Mouse (Mus musculus) adrenal gland, postnatal 10 days (tissue): ENCODE results near the gene Il6ra. TPM values are rescaled to one million over a fixed set of nuclear protein-coding genes. Genes with fewer than 3 reads are reported as not detected.

ENCODE experiments used
- DNase-seq: peaks from one replicate; pipeline ENCODE4 v3.0.0; 2021; ENCODE audit warnings: mixed read lengths
- total RNA-seq, 2 experiments: library from RNA; stranded (reverse); gene quantifications; 2 replicates each; pipeline ENCODE4 v1.2.3; 2021

Gene Il6ra
- total RNA-seq, 2 experiments from 2014 or later: 7.2 to 17.2 TPM

DNA sequence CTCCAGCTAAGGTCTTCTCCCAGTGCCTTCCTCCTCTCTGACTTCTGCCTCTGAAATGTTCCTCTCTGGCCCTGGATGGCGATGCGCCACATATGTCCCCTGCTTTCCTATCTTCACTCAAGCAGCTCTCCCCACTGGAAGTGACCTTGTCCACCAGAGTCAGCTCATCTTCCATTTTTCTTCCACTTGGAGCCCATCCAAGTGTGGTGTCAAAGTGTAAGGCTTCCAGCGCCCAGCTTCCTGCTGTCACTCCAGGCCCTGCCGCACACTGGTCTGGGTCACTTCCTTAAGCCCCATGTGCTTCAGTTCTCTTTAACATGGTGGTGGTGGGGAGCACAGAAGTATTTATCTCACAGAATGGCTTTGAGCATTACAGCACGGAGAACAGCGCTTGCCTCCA, 65.4 kb downstream of the Il6ra start:
- peak; percentile 79 for DNase-seq

DNA sequence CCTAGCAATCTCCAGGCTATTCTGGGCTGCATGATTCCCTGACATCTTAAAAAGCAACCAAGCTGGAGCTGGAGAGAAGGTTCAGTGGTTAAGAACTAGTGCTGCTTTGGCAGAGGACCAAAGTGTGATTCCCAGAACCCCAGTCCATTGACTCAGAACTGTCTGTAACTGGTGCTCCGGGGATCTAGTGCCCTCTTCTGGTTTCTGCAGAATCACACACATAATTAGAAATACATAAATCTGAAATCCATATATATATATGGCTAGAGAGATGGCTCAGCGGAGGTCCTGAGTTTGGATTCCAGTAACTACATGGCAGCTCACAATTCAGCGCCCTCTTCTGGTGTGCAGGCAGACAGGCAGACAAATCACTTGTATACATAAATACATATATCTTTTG, 65.9 kb downstream of the Il6ra start:
- no peak for DNase-seq

GRCm38 (mm10) chr3:89845814-89846213, 67.2 kb downstream of the Il6ra start:
- DNase-seq: no peak

DNA sequence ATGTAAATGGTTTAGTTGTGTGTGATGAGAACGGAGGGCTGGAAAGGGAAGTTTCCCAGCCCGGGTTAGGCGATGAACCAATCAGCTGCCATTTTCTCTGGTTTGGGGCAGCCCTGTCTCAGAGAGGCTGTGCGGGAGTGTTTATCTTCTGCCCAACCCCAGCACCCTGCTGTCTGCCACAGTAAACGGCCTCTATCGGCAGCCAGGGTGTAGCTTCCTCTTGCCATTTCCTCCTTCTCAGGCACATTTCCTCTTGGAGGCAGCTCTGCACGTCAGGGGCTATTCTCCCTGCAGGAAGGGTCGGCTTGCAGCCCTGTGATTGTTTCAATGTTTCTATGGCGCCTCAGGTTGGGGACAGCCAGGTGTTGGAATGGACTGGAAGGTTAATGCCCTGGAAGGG, 69.8 kb downstream of the Il6ra start:
- peak; percentile 36 for DNase-seq

DNA sequence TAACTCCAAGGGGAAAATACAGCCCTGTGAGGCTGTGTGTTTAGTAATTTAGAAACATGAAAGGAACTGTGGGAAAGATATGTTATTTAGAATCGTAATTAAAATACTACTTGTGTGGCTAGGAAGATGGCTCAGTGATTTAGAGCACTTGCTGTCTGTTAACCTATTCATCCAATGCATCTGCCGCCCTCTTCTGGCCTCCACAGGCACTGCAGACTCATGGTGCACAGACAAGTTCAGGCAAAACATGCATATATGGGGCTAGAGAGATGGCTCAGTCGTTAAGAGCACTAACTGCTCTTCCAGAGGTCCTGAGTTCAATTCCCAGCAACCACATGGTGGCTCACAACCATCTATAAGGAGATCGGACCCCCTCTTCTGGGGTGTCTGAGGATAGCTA, 70.7 kb downstream of the Il6ra start:
- peak; percentile 63 for DNase-seq

- DNase-seq: peak; percentile 41
Observed at GRCm38 (mm10) chr3:89835362-89835761, 77.6 kb downstream of the Il6ra start.

DNA sequence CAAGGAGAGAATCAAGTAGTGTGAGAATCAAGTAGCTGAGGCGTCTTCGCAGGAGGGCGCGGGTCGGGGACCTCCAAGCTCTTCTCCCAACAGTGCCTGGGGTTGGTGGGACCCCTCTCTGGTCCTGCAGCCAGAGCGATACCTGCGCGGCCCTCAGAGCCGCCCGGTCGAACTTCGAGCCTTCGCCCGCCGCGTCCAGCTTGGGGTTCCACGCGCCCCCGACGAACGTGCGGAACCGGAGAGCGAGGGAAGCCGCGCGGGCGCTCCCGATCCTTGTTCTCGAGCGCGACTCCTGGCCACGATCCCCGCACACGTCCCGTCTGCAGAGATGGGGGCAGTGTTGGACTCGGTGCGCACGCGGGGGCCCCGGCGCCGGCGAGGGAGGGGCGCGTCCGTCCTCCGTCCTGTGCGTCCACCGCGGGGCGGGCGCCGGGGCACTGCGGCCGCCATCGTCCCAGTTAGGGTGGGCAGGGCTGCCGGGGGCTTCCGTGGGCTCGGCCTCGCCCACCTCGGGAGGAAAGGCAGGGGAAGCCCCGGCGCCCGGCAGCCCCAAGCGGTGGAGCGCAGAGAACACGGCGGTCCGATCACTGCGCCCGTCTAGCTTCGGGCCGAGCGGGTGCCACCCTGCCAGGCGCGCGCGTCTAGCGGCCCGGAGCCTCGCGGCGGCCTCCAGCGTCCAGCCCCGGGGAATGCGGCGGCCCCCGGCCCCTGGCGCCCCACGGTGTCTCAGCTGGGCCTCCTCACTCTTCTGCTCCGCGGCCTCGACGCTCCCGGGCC, 82.0 kb downstream of the Il6ra start, which contains the start of gene She:
She (plus strand) TSS at position 556 of the 777 bp plus-strand sequence.
- peak; percentile 47 for DNase-seq

- DNase-seq: no peak
Observed at GRCm38 (mm10) chr3:89826295-89826694, 86.7 kb downstream of the Il6ra start.

- DNase-seq: no peak
Observed at GRCm38 (mm10) chr3:89823594-89823993, 89.4 kb downstream of the Il6ra start.

GRCm38 (mm10) chr3:89821548-89822480, 91.2 kb downstream of the Il6ra start:
- no peak for DNase-seq

- DNase-seq: no peak
Observed at GRCm38 (mm10) chr3:89821096-89821513, 91.9 kb downstream of the Il6ra start.

GRCm38 (mm10) chr3:89820311-89821095, 92.5 kb downstream of the Il6ra start:
- no peak for DNase-seq

- DNase-seq: no peak
Observed at GRCm38 (mm10) chr3:89819897-89820296, 93.1 kb downstream of the Il6ra start.

DNA sequence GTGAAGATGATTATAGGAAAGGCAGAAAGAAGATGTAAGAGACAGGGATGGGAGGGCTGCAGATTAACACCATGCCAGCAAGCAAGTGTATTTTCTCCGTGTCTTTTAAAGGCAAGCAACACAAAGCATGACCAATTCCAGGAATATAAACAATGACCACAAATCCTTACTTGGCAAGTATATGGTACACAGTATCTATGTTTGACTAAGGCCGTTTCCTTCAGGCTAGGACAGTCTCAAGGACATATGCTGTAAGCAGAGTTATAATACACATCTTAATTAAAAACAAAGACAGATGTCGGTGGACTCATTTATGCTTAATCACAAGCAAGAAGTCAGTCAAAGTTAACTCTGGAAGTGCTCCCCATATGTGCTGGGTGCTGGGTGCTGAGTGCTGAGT, 94.4 kb downstream of the Il6ra start:
- no peak for DNase-seq

GRCm38 (mm10) chr3:89817056-89817455, 95.9 kb downstream of the Il6ra start:
- DNase-seq: peak; percentile 72

Other genes starting within 250 kb of the Il6ra start
- 10 to 100 TPM; 19.5 to 25.3 TPM for gene Adar, start 198.2 kb downstream of the Il6ra start, total RNA-seq
- 1 to 10 TPM; 3.5 to 5.0 TPM for gene Chrnb2, start 148.6 kb downstream of the Il6ra start, total RNA-seq
- gene Ube2q1, start 139.6 kb downstream of the Il6ra start, total RNA-seq: 10 to 100 TPM; 52.4 to 55.4 TPM
- gene She, start 81.8 kb downstream of the Il6ra start, total RNA-seq: 10 to 100 TPM; 14.9 to 17.5 TPM
- 10 to 100 TPM; 44.3 to 52.3 TPM for gene Atp8b2, start 50.3 kb upstream of the Il6ra start, total RNA-seq
- 100 to 1,000 TPM in 1 of 2 experiments, 10 to 100 TPM in 1; 92.7 to 110 TPM for gene Hax1, start 85.6 kb upstream of the Il6ra start, total RNA-seq
- 10 to 100 TPM; 64.6 to 66.5 TPM for gene 4933434E20Rik, start 138.4 kb upstream of the Il6ra start, total RNA-seq
- 100 to 1,000 TPM; 152 to 166 TPM for gene Ubap2l, start 139.4 kb upstream of the Il6ra start, total RNA-seq
- 100 to 1,000 TPM; 165 to 251 TPM for gene Tpm3, start 159.5 kb upstream of the Il6ra start, total RNA-seq
- under 1 TPM; 0.24 to 0.42 TPM for gene Nup210l, start 190.9 kb upstream of the Il6ra start, total RNA-seq